Mouse (Mus musculus) bone marrow, adult 2 months (tissue): ENCODE results near the gene Gpr61.

Source experiments
- CTCF ChIP-seq: fragments of 200-500 bp; IDR thresholded peaks from 2 replicates; pipeline ENCODE4 v1.5.1; 2011; ENCODE audit warnings: low read length, control low read depth; ENCODE audit not compliant: control insufficient read depth, insufficient read depth
- POLR2A ChIP-seq: fragments of 200-500 bp; IDR thresholded peaks from 2 replicates; pipeline ENCODE4 v1.6.1; 2011; ENCODE audit warnings: low read depth, mild to moderate bottlenecking, control low read depth, low read length, borderline replicate concordance; ENCODE audit not compliant: control insufficient read depth

DNA sequence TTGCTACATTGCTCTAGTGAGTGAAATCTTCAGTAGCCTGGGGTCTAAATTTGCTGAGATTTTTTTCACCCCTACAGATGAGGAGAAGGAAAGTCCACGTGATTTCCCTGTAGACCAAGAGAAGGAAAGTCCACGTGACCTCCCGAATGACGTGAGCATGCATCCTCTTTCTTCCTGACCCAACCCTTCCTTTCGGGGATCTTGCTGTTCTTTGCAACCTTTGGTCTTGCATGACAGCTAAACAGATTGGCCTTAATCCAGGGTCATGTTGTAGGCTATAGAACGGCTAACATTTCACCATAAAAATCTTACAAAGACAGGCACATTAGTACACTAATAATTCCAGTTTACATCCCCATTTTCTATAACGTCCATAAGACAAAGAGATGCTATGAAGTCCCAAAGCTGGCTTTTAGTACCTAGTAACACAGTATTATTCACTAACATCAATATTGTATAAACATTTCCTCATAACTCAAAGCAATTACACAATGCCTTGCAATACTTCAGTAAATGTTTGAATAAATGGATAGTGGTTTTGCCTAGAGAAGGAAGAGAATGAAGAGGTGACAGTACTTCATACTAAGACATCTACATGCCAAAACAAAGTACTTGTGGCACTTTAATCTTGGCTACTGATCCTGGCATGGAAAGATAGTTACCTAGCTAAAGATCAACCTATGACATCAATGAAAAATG is 40.9 kb downstream of the Gpr61 start:
- TF ChIP-seq CTCF (no peak), POLR2A (no peak)
